Mouse (Mus musculus) frontal cortex, postnatal 25 days (tissue): Measurements from ENCODE around the gene Lysmd3.

ENCODE experiments used
- DNase-seq, 2 experiments: peaks; one replicate each; pipeline ENCODE4 v3.0.0; 2022; ENCODE audit warnings: low spot score in 2 of 2

Lysmd3 gene

DNA sequence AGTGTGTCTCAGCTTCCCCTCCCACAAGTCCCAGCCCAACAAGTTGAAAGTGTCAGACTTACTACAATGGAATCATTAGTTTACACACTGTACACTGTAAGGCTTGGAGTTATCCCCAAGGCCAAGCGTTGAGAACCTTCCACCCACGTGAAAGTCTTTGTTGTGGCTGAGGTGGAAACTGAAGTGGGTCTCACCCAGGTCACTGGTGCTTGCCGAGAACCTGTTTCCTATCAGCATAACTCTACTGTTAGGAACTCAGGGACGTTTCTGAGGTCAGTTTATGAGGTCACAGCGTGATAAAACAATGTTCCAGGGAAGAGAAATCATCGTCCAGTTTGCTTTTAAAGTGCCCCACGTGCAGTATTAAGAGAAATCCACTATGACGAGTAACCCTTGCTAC is 17.9 kb downstream of the Lysmd3 start:
- no peak for DNase-seq

DNA sequence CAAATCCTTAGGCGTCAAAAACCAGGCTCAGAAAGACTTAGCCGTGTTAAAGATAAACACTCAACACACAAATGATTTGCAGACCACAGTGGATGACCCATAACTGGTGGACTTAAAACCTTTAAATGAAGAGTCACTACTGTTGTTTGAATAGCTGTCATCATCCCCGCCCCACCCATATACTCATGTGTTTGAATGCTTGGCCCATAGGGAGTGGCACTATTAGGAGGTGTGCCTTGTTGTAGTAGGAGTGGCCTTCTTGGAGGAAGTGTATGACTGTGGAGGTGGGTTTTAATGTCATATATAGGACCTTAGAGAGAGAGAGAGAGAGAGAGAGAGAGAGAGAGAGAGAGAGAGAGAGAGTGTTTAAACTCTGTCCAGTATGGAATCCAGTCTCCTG is 25.6 kb downstream of the Lysmd3 start:
- DNase-seq: no peak

DNA sequence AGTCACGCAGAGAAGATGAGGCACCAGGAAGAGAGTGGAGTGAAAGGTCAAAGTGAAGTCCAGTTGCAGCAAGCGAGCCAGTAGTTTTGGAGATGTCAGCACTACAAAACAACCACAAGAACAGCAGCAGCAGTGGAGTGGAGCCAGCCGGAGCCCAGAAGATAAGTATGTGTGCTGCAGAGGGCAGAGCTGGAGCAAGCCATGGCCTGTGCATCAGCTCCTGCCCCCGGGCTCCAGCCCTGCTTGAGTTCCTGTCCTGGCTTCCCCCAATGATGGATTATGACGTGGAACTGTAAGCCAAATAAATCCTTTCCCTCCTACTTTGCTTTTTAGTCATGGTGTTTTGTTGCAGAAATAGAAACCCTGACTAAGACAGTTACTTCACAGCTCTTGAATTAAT is 26.8 kb downstream of the Lysmd3 start:
- no peak for DNase-seq

DNA sequence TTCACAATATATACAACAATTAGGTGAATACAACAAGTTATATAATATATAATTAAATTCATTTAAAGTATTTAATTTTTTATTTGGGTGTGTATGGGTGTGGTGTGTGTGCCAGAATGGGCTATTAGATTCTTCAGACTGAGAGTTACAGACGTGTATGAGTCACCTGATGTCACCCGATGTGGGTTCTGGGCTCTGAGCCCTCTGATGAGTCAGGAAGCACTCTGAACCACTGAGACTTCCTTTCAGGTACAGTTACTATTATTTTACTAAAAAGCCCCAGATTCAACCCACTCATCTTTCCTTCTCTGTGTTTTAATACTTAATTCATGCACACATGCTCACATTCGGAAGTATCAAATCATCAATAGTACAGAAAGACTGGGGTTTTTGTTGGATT is 27.4 kb downstream of the Lysmd3 start:
- no peak for DNase-seq

DNA sequence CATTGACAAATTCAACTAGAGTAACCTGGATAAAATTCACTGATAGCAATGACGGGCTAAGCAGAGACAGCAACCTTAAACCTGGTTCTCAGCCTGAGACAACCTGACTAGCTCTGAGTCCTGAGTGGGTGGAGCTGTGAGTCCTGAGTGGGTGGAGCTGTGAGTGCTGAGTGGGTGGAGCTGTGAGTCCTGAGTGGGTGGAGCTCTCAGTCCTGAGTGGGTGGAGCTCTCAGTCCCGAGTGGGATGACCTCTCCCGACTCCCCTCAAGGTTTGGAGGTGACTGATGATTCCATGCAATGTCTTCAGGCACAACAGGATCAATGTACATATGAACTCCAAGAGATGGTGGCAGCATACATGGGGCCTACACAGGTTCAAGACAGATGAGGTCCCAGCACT is 32.1 kb downstream of the Lysmd3 start:
- DNase-seq: no peak

DNA sequence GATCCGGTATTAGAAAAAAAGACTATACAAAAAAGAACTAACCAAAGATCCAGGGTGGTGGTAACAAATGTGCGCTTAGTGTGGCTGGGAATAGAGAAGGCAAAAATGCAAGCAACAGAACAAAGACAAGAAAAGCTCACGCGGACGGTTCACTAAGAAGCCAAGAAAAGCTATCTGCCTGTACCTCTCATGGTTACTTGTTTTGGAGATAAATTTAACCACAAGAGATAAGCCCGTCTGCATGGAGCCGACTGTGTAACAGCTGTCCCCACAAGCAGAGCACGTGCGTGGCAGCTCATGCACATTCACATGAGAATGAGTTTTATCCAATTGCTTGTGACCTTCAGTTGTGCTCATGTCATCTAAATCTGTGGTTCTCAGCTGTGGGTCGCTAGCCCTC is 33.0 kb downstream of the Lysmd3 start:
- DNase-seq: no peak

DNA sequence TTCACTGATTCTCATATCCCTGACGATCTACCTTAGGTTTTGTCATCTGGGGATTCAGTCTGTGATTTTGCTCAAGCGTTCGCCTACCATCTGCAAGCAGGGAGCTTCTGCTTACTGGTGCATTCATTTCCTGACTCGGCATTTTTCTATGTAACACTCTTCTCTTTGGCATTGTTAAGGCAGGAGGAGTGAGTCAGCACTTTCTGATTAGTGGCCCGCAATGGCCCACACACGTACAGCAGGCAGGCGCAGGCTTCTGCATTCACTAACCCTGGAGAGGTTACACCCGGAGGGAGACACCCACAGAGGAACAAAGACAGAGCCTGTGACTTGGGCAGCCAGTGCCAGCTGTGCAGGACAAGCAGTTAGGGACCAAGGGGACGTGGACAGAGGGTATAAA is 34.1 kb downstream of the Lysmd3 start:
- no peak for DNase-seq

DNA sequence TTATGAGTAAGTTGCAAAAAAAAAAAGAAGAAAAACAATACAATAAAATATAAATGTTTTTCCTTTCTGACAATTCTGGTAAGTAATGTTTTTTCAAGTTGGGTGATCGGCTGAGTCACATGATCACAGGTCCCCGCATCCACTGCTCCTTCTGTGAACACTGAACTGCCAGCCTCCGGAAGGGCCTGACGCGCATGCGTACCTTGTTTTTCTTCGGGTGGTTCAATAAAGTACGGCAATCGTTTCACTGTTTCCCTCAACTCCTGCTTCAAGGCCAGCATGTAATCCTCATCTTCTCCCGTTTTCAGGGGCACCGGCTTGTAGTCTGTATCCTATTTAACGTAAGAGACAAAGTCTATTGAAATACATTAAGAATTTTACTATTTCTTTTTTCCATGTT is 37.0 kb downstream of the Lysmd3 start:
- DNase-seq: no peak

DNA sequence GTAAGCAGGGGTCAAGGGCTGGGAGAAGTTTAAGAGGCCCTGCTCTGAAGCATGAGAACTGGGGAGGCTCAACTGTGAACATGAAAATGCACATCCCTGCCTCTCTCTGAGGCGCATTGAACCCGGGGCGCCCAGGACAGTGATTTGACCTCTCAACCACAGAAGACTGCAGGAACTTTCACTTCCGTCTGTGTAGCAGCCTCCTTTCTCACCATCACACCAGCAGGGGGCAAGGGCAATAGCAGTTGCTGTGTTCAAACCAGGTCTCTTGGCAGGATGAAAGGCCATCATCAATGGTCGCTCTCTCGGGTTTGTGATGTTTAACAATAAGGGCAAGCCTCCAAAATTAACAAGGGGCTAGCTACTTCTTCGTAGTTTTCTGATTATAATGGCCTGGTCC is 45.7 kb downstream of the Lysmd3 start:
- no peak for DNase-seq

DNA sequence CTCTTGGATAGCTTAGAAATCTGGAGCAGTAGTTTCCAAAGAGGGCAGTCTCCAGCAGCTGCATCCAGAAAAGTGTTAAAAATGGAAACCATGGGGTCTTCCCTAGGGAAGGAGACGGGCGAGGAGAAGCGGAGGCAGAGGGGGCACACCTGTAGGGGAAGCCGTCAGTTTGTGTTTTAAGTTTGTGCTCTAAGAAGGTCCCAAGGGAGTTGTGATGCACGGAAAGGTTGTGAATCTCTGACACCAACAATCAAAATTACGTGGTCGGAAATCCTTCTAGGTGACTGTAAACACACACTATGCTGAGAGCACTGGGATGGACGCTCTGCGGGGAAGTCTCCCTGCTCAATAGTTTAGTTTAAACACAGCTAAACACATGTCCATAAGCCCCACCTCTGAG is 46.2 kb downstream of the Lysmd3 start:
- no peak for DNase-seq

DNA sequence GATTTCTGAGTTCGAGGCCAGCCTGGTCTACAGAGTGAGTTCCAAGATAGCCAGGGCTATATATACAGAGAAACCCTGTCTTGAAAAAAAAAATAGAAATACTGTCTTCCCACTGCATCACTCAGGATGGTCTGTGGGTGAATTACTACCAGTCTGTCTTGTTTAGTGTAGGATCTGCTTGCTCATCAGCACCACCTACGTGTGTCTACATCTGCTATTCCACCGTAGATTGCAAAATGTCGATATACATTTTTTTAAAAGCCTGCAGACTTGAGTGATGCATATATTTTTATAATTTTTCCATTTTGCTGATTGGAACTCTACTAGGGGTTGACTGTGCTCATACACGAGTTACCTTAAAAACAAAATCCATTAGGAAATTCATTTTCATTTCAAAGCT is 48.8 kb downstream of the Lysmd3 start:
- no peak for DNase-seq

DNA sequence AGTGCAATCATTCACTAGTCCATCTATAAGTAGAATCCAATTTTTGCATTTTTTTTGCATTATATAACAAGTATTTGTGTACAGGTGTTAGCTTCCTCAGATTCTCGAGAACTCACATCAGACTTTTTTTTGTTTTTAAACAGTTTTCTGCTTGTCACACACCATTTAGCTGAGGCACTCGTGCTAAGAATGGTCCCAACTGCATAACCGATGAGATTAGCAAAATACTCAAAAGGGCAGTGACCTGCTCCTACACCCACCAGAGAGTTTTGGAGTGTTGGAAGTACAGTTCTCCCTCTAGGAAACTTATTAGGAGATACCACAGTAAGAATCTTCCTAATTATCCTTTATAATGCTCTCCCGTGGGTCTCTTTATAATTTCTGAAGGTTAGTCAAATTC is 52.3 kb downstream of the Lysmd3 start:
- DNase-seq: no peak

DNA sequence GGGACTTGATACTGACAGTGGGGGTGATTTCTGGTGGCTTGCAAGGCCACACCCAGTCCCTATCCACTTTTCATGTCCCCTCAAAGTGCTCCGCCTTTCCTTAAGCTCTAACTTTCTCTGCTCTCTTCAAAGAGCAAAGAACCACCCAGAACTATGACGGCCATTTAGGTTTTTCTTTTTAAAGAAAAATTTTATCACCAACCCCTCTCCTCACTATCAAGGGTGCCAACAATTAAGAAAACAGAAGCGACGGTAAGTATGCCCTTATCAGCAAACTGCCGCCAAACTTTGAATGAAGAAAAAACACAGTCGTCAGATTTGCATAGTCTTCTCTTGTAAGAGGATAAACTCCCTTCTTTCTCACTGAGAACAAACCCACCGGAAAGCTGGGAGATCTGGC is 52.8 kb downstream of the Lysmd3 start:
- no peak for DNase-seq

DNA sequence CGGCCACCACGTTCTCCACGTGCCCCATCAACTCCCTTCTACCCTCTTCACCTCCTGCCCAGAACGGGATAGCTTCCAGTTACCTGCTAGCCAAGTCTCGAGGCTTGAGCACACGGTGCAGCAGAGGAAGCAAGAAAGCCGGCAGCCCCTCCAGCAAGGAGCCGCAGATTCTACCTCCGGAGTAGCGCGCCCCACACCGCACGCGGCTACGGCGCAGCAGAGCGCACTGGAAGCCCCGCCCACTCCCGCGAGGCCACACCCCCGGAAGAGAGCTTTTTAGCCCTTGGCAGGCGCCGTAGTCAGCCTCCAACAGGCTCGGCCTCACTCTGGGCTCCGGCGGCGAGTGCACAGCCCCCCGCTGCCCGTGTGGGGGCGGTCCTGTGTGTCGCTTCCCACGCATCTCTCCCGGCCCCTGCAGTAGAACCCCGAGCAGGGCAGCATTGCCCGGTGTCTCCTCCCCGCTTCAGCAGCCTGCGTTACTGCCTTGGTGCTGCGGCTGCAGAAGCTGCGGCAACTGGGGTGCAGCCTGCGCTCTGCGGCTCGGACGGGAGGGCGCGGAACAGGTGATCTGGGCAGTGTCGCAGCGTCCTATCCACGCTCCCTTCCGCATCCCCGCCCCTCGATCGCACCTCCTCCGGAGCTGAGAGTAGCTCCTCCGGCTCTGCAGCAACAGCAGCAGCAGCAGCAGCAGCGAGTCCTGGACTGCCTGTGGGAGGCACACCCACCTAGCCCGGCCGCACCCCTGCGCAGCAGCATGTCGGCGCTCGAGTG is 53.5 kb downstream of the Lysmd3 start, which contains the start of the genes Polr3g and Mblac2:
Polr3g (minus strand) TSS at position 239 of the 771 bp plus-strand sequence.
Mblac2 (plus strand) TSS at position 567 of the 771 bp plus-strand sequence.
- DNase-seq: peak; percentile 90 to 92

DNA sequence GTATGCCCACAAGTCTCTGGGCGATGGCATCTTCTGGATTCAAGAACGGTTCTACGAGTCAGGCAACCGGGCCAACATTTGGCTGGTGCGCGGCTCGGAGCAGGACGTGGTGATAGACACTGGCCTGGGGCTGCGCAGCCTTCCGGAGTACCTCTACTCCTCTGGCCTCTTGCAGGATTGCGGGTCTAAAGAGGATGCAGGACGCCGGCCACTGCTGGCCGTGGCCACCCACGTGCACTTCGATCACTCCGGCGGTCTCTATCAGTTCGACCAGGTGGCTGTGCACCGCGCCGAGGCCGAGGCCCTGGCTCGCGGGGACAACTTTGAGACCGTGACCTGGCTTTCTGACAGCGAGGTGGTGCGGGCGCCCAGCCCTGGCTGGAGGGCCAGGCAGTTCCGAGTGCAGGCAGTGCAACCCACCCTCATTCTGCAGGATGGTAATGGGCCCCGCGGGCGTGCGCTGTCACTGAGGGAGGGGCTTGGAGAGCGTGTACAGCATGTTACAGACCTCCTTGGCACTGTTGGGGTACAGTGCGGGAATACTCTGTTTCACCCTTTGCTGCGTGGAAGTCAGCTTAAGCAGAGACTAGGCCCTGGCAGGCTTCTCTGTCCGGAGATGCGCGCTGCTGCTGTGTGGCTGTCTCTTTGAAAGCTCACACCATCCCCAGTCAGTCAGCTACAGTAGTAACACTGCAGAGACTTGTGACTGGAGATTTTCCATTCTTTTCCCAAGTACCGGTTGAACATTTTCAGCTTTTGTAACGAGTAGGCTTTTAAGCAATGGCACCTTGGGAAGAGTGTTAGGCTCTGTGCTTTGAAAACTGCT is 54.3 kb downstream of the Lysmd3 start:
- DNase-seq: peak in 1 of 2 experiments; percentile 38

DNA sequence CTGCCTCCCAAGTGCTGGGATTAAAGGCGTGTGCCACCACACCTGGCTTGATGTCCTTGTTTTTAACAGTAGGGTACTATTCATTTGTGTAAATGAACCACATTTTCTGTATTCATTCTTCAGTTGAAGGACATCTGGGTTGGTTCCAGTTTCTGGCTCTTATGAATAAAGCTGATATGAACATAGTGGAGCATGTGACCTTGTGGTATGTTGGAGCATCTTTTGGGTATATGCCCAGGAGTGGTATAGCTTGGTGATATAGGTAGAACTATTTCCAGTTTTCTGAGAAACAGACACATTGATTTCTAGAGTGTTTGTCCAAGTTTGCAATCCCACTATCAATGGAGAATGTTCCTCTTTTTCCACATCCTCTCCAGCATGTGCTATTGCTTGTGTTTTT is 56.4 kb downstream of the Lysmd3 start:
- no peak for DNase-seq
